Mouse (Mus musculus): ENCODE data around the gene Slfn14.

The Slfn14 gene

DNA sequence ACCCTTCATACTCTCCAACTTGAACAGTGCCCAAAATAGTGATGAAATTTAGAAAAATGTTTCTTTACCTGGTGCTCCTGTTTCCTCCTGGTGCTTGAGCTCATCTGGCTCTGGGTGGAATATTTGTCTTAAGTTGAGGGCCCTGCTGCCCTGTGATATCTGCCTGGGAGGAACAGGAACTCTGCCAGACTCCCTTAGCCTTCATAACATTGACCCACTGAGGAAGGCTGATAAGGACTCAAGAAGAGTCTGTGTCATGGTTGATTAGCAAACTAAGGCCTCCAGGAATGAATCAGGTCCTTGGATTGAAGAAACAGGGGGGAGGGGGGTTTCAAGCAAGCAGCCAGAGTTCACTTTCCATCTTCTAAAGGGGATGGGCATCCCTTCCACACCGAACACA lies at the start of gene Slfn14:
TSS of gene Slfn14 (minus strand) at position 161 of the 400 bp plus-strand sequence.
- WGBS, result 86% methylated on average over 1 of the region's 1 CpGs

DNA sequence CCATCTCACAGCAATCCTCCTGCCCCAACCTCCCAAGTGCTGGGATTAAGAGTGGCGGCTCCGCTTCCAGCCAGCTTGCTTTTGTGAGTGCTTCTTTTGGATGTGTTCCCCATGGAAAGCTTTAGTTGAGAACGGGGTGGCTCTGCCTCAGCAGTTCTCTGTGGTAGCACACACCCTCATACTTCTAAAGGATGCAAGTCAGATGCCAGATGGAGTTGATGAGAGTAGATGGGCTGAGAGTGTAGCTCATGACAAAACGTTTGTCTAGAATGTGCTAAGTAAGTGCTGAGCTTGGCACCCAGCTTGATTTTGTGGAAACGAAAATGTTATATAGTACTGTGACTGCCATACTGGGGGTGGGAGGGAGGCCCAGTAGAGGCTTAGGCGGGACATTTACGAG lies 49.3 kb upstream of the Slfn14 start:
- 48% methylated on average over 7 of the region's 7 CpGs for WGBS

DNA sequence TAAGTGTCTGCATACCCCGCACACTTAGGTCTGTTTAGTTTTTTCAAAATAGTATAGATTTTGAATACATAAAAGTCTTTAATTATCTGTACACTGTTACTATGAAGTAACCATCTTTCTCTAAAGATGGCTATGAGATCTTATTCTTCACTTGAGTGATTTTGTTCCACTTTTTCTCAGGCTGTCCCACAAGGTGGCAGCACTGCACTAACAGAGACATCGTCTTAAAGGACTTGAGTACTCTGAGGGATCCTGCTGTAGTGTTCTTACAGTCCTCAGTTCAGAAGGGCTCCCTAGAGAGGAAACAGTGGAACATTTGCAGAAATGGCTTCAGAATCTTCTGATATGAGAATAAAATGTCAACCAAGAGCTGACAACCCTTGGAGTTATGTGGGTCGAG lies 40.9 kb upstream of the Slfn14 start:
- WGBS, result 54% methylated on average over 3 of the region's 3 CpGs

DNA sequence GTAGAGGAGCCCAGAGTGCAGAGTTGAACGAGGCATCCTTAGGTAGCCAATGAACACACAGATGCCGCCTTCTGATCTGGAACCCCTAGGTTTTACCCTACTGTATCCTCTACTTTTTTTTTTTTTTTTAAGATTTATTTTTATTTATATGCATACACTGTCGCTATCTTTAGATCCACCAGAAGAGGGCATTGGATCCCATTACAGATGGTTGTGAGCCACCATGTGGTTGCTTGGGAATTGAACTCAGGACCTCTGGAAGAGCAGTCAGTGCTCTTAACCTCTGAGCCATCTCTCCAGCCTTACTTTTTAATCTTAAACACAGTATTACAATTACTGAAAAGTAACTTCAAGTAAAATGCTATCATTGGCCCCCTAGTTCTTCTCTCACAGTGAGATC lies 40.2 kb upstream of the Slfn14 start:
- WGBS, result 72% methylated on average over 3 of the region's 3 CpGs

- 61% methylated on average over 4 of the region's 4 CpGs for WGBS
These were observed 32.5 kb upstream of the Slfn14 start for GRCm38 (mm10) chr11:83319048-83319447.

GRCm38 (mm10) chr11:83312471-83312870 lies 25.9 kb upstream of the Slfn14 start:
- WGBS, result 17% methylated on average over 5 of the region's 5 CpGs

DNA sequence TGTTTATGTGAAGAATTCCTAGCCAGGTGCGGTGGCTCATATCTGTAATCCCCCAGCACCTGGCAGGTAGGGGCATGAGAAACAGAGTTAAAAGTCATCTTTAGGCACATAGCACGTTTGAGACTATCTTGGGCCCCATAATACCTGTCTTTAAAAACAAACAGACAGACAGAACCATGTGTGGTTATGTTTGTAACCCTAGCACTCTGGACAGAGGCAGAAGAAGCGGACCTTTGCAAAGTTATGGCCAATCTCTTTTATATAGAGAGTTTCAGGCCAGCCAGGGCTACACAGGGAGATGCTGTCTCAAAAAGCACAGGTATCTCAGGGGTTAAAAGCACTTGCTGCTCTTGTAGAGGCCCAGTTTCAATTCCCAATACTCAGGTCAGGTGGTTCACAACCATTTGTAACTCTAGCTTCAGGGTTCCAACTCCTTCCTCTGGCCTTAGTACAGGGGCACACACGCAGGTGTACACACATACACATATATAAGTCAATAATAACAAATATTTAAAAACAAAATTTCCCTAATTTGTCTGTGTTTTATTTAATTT lies 20.3 kb upstream of the Slfn14 start:
- WGBS, result 81% methylated on average over 4 of the region's 4 CpGs

GRCm38 (mm10) chr11:83304485-83304884 lies 18.0 kb upstream of the Slfn14 start:
- 70% methylated on average over 2 of the region's 2 CpGs for WGBS

- 35% methylated on average over 5 of the region's 5 CpGs for WGBS
These were observed 17.2 kb upstream of the Slfn14 start for GRCm38 (mm10) chr11:83303751-83304150.

DNA sequence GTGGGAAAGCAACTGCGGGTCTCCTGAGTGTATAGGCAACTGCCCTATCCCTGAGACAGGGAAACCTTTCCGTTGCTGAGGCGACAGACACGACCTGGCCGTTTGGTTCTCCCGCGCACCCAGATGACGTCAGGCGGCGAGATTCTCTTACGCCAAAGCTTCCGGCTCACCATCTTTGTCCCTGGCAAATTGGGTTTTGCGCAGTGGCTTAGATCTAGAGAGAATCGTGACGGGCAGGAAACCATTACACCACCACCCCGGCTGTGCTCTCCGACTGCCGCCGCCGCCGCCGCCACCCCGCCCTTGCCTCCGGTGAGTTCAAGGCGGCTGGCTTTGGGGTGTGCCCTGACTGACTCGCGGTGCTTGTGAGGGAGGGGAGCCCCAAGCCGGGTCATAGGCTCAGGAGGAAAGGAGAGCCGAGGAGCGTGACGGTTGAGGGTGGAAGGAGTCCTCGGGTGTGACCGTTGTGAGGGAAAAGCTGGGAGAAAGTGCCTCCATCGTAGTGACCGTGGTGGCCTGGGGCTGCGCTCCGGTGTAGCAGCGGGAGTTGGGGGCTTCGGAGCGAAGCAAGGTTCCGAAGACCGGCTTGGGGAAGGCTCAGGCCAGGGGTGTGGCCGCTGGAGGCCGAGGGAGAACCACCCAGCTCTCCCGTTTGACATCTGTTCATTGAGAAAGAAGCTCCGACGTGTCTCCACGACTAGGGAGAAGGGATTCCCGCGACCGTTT lies 16.2 kb upstream of the Slfn14 start, which contains the start of gene Pex12:
TSS of gene Pex12 (minus strand) at position 61 of the 726 bp plus-strand sequence.
- WGBS, result under 1% methylated on average over 51 of the region's 51 CpGs

GRCm38 (mm10) chr11:83302124-83302523 lies 15.6 kb upstream of the Slfn14 start:
- 8% methylated on average over 10 of the region's 10 CpGs for WGBS

- 66% methylated on average over 2 of the region's 2 CpGs for WGBS
These were observed 14.9 kb upstream of the Slfn14 start for GRCm38 (mm10) chr11:83301431-83301831.

GRCm38 (mm10) chr11:83299724-83300123 lies 13.2 kb upstream of the Slfn14 start:
- WGBS, result 89% methylated on average over 9 of the region's 9 CpGs

DNA sequence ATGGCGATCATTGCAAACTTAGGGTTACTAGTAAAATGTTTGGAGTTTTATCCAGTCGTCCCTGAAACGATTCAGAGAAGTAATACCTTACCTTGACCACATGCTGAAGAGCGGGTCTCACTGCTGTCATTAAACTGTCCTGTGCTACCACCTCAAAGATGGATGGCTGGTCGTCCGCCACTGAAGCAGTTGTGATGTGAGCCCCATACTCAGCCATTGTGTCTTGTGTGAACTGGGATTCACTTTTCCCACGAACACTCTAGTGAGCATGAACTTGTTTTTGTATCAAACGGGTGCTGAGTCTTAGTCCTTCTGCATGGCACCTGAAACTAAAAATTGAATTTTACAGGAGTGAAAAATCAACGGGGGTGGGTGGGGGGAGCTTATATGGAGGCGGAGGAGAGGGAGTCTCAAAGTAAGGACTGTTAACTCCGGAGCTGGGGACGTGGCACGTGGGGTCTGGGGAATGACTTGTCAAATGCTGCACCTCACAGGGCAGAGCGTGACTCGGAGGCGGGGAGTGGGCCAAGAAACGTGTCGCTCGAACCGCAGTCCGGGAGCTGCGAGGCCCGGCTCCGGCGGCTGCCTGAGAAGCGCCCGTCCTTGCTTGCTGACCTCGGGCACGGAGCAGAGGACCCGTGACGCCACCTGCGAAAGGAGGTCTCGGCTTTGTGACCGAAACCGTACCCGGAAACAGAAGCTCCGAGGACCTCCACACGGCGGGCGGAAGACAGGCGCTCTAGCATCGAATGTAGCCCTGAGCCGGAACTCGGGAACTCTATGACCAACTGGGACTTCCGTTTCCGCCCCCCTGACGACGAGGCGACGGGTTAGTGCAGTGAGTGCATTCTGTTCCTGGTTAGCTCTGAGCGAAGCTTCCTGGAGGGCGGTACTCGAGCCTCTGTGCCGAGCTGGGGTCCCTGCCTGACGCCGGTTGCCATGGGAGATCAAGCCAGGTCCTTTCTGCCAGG lies 12.0 kb upstream of the Slfn14 start, which contains the start of gene Ap2b1:
TSS of gene Ap2b1 (plus strand) at position 800 of the 971 bp plus-strand sequence.
- 2% methylated on average over 56 of the region's 56 CpGs for WGBS

DNA sequence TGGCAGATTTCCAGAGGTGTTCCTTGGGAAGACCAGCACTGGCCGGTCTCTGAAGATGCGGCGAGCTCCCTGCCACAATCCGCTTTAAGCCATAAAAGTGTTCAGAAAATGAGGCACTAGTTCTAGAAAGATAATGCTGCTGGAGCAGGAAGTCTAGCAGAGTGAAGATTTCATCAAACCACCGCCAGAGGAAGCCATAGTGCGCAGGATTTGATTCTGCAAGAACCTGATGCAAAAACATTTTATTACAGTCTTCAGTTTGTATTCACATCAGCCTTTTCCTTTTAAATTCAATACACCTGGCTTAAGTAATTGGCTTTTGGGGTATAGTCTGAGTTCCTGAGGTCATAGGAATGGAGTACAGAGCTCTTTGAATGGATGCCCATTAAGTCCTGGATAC lies 11.3 kb upstream of the Slfn14 start:
- 59% methylated on average over 6 of the region's 6 CpGs for WGBS

DNA sequence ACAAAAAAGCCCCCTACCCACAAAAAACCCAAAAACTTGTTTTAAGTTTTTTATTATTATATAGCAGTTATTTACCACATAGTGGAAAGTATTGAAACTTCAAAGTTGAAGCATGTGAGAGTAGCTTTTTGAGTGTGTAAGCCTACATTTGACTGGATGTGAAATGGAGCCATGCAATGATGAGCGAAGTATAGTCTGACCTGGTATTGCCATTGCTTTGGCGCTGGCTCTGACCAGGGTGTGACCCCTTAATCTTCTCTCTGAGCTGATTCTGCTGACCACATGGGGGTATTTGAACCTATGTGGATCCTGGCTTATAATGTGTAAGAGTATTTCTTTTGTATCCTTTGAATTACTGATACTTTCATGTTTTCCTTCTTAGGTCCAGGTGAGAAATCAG lies 7.6 kb upstream of the Slfn14 start:
- WGBS, result 95% methylated on average over 2 of the region's 2 CpGs

GRCm38 (mm10) chr11:83293182-83293581 lies 6.7 kb upstream of the Slfn14 start:
- WGBS, result 58% methylated on average over 1 of the region's 1 CpGs

GRCm38 (mm10) chr11:83292251-83292587 lies 5.7 kb upstream of the Slfn14 start:
- WGBS, result under 1% methylated on average over 5 of the region's 5 CpGs

- WGBS, result under 1% methylated on average over 38 of the region's 38 CpGs
These were observed 5.1 kb upstream of the Slfn14 start for GRCm38 (mm10) chr11:83291375-83292250.

- WGBS, result 84% methylated on average over 2 of the region's 2 CpGs
These were observed 3.1 kb upstream of the Slfn14 start for GRCm38 (mm10) chr11:83289633-83290032.

- 93% methylated on average over 5 of the region's 5 CpGs for WGBS
These were observed 2.5 kb upstream of the Slfn14 start for GRCm38 (mm10) chr11:83289036-83289435.
